Mouse (Mus musculus) G1E (cell line): ENCODE measurements around the gene Kcnip1.

Experiments used
- CTCF ChIP-seq: IDR thresholded peaks from 2 replicates; pipeline ENCODE4 v1.5.1; 2012; ENCODE audit warnings: low read depth, low read length, inconsistent platforms, mixed read lengths
- GATA1 ChIP-seq: IDR thresholded peaks from 2 replicates; pipeline ENCODE4 v1.6.1; 2012; ENCODE audit warnings: borderline replicate concordance, low read length, inconsistent platforms, mixed read lengths
- TAL1 ChIP-seq: conservative IDR thresholded peaks from 2 replicates; pipeline ENCODE4 v1.6.1; 2012; ENCODE audit warnings: low read depth, low read length, inconsistent platforms, mixed read lengths

DNA sequence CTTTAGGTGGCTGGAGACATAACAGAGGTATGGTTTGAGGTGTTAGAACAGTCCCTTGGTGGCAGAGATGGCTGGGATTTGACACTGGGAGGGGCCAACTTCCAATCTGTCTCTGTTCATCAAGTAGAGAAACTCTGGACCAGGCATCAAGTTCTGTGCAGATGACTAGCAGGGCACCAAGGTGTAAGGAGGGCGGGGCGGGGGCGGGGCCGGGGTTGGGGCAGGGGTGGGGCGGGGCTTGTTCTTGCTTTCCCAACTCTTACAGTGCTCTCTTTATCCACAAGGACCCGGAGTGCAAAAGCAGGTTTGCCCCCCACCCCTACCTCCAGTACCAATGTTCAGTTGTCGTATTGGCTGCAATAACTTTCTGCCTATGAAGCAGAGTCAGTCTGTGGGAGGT is 30.8 kb downstream of the Kcnip1 start:
- TF ChIP-seq CTCF = no peak
- no peak for TF ChIP-seq GATA1
- TF ChIP-seq TAL1 = no peak
